Mouse (Mus musculus): ENCODE data around the gene Atg10. TPM values are rescaled to one million over a fixed set of nuclear protein-coding genes. Genes with fewer than 3 reads are reported as not detected.

Atg10 gene
- polyA plus RNA-seq, 1 experiment from 2014 or later, result 4.8 TPM

GRCm38 (mm10) chr13:91155429-91156207, 68.2 kb downstream of the Atg10 start:
- Histone ChIP-seq H3K27ac (ENCODE audit: low read depth) (no peak overlapping the region), H3K9me3 (ENCODE audit: low read length) (no peaks in the 10 kb centered on the region), H3K4me1 (ENCODE audit: insufficient read depth) (0 out of 2 replicates have a peak, but pooled peaks cover 2% of the 10 kb centered on the region), H3K27me3 (ENCODE audit: insufficient read depth, low read length) (no peaks in the 10 kb centered on the region), H3K9ac (replicated peaks) (no peak overlapping the region), H3K4me2 (ENCODE audit: low read depth, low read length) (no peak overlapping the region), H3K4me3 (ENCODE audit: low read depth, low read length) (no peak overlapping the region), H3K36me3 (replicated peaks; ENCODE audit: insufficient read depth, low read length) (no peaks in the 10 kb centered on the region)
- WGBS (ENCODE audit: insufficient replicate concordance), result 73% methylated on average over 4 of the region's 4 CpGs
- TF ChIP-seq EP300 (IDR thresholded peaks at IDR 0.05; ENCODE audit: low read depth), result no peak
- no peak for TF ChIP-seq CTCF (IDR thresholded peaks at IDR 0.05; ENCODE audit: low read depth)
- ATAC-seq (no peak), DNase-seq (no peak)

GRCm38 (mm10) chr13:91154622-91155021, 69.1 kb downstream of the Atg10 start:
- DNase-seq (no peak), ATAC-seq (no peak)
- H3K9me3 ChIP-seq (ENCODE audit: low read length), result no peaks in the 10 kb centered on the region
- no peak overlapping the region for H3K9ac ChIP-seq (replicated peaks)
- H3K4me1 ChIP-seq (ENCODE audit: insufficient read depth), result 0 out of 2 replicates have a peak, but pooled peaks cover 2% of the 10 kb centered on the region
- TF ChIP-seq CTCF (IDR thresholded peaks at IDR 0.05; ENCODE audit: low read depth) (no peak), EP300 (IDR thresholded peaks at IDR 0.05; ENCODE audit: low read depth) (no peak)
- H3K36me3 ChIP-seq (replicated peaks; ENCODE audit: insufficient read depth, low read length), result no peaks in the 10 kb centered on the region
- H3K27me3 ChIP-seq (ENCODE audit: insufficient read depth, low read length), result no peaks in the 10 kb centered on the region
- H3K4me2 ChIP-seq (ENCODE audit: low read depth, low read length), result no peak overlapping the region
- 68% methylated on average over 7 of the region's 7 CpGs for WGBS (ENCODE audit: insufficient replicate concordance)
- no peak overlapping the region for H3K4me3 ChIP-seq (ENCODE audit: low read depth, low read length)
- no peak overlapping the region for H3K27ac ChIP-seq (ENCODE audit: low read depth)

GRCm38 (mm10) chr13:91136337-91136736, 87.4 kb downstream of the Atg10 start:
- Histone ChIP-seq H3K27ac (ENCODE audit: low read depth) (no peak overlapping the region), H3K9me3 (ENCODE audit: low read length) (no peaks in the 10 kb centered on the region), H3K27me3 (ENCODE audit: insufficient read depth, low read length) (no peaks in the 10 kb centered on the region), H3K4me1 (ENCODE audit: insufficient read depth) (no peaks in the 10 kb centered on the region), H3K4me2 (ENCODE audit: low read depth, low read length) (no peak overlapping the region), H3K36me3 (replicated peaks; ENCODE audit: insufficient read depth, low read length) (no peaks in the 10 kb centered on the region), H3K4me3 (ENCODE audit: low read depth, low read length) (no peak overlapping the region), H3K9ac (replicated peaks) (no peak overlapping the region)
- TF ChIP-seq CTCF (IDR thresholded peaks at IDR 0.05; ENCODE audit: low read depth) (no peak), EP300 (IDR thresholded peaks at IDR 0.05; ENCODE audit: low read depth) (no peak)
- ATAC-seq (no peak), DNase-seq (no peak)

GRCm38 (mm10) chr13:91133334-91133890, 90.4 kb downstream of the Atg10 start:
- H3K9me3 ChIP-seq (ENCODE audit: low read length), result no peaks in the 10 kb centered on the region
- no peak overlapping the region for H3K27ac ChIP-seq (ENCODE audit: low read depth)
- H3K9ac ChIP-seq (replicated peaks), result no peak overlapping the region
- ATAC-seq, result no peak
- 59% methylated on average over 5 of the region's 5 CpGs for WGBS (ENCODE audit: insufficient replicate concordance)
- H3K27me3 ChIP-seq (ENCODE audit: insufficient read depth, low read length), result no peaks in the 10 kb centered on the region
- no peaks in the 10 kb centered on the region for H3K36me3 ChIP-seq (replicated peaks; ENCODE audit: insufficient read depth, low read length)
- no peak overlapping the region for H3K4me3 ChIP-seq (ENCODE audit: low read depth, low read length)
- TF ChIP-seq EP300 (IDR thresholded peaks at IDR 0.05; ENCODE audit: low read depth), result no peak
- TF ChIP-seq CTCF (IDR thresholded peaks at IDR 0.05; ENCODE audit: low read depth), result no peak
- no peak for DNase-seq
- no peaks in the 10 kb centered on the region for H3K4me1 ChIP-seq (ENCODE audit: insufficient read depth)
- H3K4me2 ChIP-seq (ENCODE audit: low read depth, low read length), result no peak overlapping the region

GRCm38 (mm10) chr13:91129071-91129470, 94.7 kb downstream of the Atg10 start:
- 63% methylated on average over 7 of the region's 7 CpGs for WGBS (ENCODE audit: insufficient replicate concordance)
- Histone ChIP-seq H3K4me2 (ENCODE audit: low read depth, low read length) (no peak overlapping the region), H3K4me3 (ENCODE audit: low read depth, low read length) (no peak overlapping the region), H3K27me3 (ENCODE audit: insufficient read depth, low read length) (no peaks in the 10 kb centered on the region), H3K27ac (ENCODE audit: low read depth) (no peak overlapping the region), H3K4me1 (ENCODE audit: insufficient read depth) (no peaks in the 10 kb centered on the region), H3K36me3 (replicated peaks; ENCODE audit: insufficient read depth, low read length) (no peaks in the 10 kb centered on the region), H3K9me3 (ENCODE audit: low read length) (no peaks in the 10 kb centered on the region), H3K9ac (replicated peaks) (no peak overlapping the region)
- ATAC-seq, result no peak
- no peak for DNase-seq
- no peak for TF ChIP-seq EP300 (IDR thresholded peaks at IDR 0.05; ENCODE audit: low read depth)
- TF ChIP-seq CTCF (IDR thresholded peaks at IDR 0.05; ENCODE audit: low read depth), result no peak

GRCm38 (mm10) chr13:91128581-91128980, 95.2 kb downstream of the Atg10 start:
- no peaks in the 10 kb centered on the region for H3K36me3 ChIP-seq (replicated peaks; ENCODE audit: insufficient read depth, low read length)
- TF ChIP-seq CTCF (IDR thresholded peaks at IDR 0.05; ENCODE audit: low read depth), result no peak
- TF ChIP-seq EP300 (IDR thresholded peaks at IDR 0.05; ENCODE audit: low read depth), result no peak
- no peaks in the 10 kb centered on the region for H3K9me3 ChIP-seq (ENCODE audit: low read length)
- H3K27me3 ChIP-seq (ENCODE audit: insufficient read depth, low read length), result no peaks in the 10 kb centered on the region
- DNase-seq (no peak), ATAC-seq (no peak)
- no peak overlapping the region for H3K9ac ChIP-seq (replicated peaks)
- H3K4me2 ChIP-seq (ENCODE audit: low read depth, low read length), result no peak overlapping the region
- WGBS (ENCODE audit: insufficient replicate concordance), result 70% methylated on average over 1 of the region's 1 CpGs
- no peak overlapping the region for H3K4me3 ChIP-seq (ENCODE audit: low read depth, low read length)
- H3K4me1 ChIP-seq (ENCODE audit: insufficient read depth), result no peaks in the 10 kb centered on the region
- H3K27ac ChIP-seq (ENCODE audit: low read depth), result no peak overlapping the region
